Mouse (Mus musculus) B cell, adult 2 months (primary cell): ENCODE measurements around the gene March8.

Source experiments
- DNase-seq, 2 experiments: peaks; one replicate each; pipeline ENCODE4 v3.0.0; 2022

March8 gene

DNA sequence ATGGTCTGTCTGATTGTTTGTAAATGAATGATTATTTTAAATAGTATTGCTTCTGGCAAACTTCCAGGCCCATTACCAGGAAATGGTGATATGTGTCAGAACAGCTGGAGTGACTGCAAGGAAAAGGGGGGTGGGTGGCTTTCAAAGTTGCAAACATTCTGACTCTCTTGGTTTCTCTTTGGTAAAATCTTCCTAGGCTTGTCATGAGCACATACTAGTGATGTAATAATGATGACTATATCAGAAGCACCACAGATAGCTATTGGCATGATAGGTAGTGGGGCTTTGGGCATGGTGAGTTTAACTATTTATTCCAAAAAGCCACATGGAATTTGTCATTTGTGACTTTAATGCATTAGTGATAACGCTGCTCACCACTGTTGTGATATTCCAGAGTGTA, 36.3 kb downstream of the March8 start:
- DNase-seq, result no peak

DNA sequence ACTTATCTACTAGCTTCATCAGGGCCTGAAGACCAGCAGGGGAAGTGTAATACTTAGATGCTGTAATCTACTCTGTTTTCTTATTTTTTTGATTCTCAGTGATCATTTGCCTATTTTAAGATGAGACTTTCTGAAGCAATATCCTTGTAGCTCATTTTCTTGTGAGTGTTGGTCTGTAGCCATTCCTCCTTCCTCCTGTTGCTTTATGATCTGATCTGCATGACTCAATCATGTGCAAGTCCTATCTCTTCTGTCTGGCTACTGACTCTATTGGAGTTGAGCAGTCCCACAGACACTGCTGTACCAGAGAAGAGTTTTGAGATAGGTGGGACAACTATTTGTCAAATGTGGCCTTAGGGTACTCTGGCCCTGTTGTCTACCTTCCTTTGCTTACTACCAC, 36.8 kb downstream of the March8 start:
- DNase-seq, result no peak

DNA sequence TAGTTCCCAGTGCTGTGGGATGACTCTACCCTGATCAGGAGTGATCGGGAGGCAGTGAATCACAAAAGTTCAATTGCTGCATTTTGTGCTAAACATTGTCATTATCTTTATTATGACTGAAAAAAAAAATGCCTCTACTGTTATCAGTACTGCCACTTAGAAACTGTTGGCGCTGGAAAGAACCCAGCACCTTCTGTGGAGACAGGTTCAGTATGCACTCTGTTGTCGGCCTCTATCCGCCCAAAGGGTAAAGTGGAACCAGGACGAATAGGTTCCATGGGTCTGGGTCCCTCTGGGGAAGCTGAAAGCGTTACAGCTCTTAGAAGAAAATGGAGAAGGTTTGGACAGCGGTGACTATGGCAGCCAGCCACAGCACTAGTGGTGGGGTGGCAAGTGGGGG, 41.1 kb downstream of the March8 start:
- DNase-seq, result no peak

DNA sequence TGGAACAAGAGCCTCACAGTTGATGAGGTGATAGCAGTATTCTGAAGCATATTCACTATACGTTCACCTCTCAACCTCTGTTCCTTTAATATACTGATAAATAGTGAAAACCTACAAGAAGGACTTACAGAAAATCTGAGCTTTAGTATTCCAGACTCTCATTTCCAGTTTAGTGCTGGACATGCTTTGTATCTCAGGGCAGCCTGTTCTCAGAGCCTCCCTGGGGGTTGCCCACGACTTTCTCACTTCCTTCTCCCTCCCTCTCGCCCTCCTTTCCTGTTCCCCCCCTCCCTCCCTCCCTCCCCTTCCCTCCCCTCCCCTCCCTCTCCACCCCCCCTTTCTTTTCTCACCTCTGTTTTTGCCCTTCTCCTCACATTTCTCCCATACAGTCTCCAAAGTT, 42.3 kb downstream of the March8 start:
- no peak for DNase-seq

DNA sequence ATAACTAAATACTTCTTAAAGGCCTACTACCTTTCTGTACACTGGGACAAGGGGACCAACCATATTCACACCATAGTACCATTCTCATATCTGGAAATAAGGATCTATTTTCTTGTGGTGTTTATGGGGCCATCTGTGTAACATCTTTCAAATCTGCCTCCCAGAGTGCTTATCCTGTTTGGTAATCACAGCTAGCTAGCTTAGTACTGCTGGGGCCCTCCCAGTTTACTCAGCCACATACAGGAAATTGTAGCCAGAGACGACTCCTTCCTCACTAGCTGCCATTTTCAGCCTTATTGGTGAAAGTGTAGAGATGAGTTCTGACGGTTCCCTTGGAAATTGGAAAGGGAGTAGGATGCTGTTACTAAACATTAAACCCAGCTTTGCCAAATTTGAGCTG, 43.8 kb downstream of the March8 start:
- DNase-seq, result no peak

DNA sequence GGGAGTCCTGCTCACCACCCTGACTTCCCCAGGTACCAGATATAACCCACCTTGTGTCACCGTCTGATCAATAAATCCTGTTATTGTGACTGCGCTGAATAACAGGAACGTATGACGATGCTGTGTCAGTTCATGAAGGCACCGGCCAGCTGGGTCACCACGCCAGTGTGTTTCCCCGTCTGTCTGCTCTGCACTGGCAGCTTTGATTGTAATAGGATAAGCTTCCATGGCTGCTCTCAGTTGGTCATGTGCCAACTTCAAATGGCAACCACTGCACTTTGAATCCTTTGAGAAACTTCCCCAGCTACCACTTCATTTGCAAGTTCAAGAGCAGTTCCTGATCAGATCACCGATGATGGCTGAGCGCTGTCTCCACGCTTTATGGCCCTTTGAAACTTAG, 45.8 kb downstream of the March8 start:
- DNase-seq, result no peak

DNA sequence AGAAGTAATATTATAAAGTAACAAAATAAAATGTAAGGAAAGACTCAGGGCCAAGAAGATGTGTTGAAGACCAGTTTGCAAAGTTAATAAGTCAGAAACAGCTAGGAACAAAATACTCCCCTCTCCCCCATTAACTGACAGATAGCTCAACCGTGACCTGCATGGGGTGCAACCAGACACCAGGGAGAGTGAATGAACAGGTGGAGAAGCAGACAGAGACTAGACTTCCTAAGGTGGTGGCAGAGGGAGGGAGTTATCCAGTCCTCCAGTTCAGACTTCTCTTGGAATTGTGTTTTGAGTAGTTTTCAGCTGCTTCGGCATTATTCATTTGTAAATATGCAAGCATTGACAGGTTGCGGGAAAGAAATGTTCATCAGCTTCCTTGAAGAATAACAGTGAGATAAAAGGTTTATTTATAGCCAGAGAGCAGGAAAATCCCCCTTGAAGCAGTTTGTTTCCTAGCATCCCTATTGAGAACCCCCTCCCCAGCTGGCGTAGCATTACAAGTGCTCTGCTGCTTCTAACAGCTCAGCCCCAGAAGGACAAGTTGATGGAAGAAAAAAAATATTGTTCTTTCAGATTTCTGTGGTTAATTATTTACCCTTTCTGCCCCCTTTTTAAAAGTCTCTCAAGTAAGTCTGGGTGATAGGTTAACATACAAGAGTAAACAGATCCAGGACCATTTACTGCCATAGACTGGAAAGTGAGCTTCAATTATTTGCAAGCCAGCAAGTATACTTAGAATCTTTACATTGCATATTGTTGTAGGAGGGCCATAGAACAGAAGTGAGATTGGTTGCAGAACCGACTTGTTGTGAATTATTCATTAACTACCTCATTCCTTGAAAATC, 47.6 kb downstream of the March8 start:
- no peak for DNase-seq

DNA sequence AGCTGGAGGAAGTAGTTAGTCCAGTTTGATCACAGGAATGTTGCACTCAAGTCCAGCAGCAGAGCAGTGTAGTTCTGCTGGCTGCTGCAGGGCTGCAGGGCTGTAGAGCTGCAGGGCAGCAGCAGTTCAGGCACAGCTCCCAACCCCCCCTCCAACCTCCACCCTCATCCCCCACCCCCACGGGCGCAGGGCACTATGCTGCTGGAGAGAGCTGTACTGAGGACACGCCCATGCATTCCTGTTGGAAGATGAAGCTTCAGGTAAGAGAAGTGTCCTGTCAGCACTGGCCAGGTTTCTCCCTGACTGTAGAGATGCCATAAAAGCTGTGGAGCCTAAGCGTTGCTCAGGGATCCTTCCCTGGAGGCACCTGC, 48.2 kb downstream of the March8 start:
- DNase-seq, result no peak

DNA sequence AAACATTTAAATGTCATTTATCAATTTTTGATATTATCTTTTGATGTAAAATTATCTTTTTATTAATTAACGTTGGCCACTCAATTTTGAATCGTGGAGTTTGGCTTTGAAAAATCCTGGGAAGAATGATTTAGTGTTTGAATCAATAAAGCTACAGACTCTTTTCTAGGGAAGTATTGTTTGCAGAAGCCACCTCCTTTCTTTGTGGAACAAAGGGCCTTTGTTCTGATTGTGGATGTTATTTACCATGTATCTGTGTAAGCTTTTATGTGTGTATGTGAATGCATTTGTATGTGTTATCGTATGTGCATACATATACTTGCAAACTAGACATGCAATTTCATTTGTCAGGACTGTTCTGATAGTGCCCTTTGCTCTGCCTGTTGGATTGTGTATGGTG, 48.7 kb downstream of the March8 start:
- no peak for DNase-seq

DNA sequence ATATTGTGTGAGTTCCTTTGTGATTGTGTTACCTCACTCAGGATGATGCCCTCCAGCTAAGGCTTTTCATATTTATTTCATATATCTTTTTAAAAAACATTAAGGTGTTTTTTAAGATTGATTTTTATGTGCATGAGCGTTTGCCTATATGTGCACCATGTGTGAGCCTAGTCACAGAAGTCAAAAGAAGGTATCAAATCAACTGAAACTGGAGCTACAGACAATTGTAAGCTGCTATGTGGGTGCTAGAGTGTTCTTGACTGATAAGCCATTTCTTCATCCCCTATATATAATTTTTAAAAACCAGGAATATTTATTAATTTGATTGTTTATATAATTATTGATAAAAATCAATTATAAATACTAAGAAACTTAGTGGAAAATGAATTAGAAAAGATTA, 50.2 kb downstream of the March8 start:
- DNase-seq, result no peak

DNA sequence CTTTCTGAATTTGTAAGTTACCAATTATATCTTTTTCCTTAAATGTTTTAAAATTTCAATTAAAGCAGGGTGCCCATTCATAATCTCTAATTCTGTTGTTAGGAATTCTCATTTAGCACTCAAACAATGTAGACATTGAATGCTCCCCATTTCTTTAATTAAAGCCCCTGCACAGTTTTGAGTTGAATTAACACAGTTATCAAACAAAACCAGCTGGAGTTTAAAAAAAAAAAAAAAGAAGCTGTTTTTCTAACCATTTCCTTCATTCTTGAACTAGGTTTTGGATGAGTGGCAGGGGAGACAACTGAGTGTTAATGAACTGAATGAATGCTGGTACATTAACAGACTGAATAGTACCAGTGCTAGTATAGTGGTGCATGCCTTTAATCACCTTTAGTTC, 51.7 kb downstream of the March8 start:
- no peak for DNase-seq

DNA sequence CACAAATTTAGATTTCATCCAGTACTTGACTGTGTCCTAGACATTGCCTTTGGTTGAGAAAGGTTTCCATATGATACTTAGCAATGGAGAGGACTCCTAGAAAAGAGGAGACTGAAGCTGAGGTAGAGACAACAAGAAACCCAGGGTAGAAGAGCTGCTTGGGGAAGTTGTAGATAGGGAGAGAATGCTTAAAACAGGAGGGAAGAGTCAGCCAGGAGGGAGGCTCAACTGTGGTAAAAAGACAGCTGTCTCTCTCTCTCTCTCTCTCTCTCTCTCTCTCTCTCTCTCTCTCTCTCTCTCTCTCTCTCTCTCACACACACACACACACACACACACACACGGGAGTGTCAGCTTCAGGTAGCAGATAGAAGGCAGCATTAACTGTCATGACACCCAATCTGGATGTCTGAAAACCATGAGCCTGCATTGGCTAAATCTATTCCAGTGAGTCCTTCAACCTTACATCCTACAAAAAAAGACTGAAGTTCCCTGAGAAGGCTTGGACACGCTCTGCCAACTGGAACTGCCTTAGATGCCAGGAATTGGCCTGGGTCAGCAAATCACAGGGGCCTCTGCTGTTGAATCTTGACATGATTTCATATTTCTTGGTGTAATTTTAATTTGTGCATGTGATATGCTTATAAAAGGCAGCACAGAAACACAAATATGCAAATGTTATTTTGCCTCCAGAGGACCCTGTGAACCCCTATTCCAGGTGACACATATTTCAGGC, 57.3 kb downstream of the March8 start:
- DNase-seq, result no peak

DNA sequence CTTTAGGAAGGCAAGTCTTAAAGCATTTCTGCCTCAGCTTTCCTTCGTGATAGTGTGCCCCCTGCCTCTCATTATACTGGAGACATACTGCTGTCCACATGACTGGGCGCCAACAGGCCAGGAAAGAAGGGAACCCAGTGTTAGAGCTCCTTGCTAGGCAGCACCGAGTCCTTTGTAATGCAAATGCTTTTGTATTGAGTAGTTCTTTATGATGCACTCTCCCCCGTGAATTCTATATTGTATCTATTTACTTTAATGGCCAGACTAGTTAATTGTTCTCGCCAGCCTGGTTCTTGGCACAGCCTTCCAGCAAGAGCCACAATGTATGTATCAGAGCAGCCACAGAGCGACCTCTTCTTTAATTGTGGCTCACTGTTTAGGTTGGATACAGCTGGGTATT, 59.8 kb downstream of the March8 start:
- DNase-seq, result no peak

DNA sequence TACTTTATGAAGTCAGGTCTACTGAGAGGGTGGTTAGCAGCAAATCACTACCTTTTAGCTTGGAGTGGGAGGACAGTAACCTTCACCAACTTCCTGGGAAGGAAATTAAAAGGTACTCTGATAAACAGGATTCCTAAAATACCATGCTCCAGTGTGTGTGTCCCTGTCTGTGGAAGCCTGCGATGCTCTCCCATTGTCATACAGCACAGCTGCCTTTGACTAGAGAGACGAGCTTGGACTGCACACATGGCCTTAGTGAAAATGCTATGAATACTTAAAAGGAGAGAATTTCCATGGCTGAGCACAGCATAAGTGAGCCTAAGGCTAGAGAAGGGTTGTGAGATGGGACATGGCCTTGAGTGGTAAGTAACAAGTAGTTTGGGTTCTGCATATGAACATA, 60.3 kb downstream of the March8 start:
- DNase-seq, result no peak

DNA sequence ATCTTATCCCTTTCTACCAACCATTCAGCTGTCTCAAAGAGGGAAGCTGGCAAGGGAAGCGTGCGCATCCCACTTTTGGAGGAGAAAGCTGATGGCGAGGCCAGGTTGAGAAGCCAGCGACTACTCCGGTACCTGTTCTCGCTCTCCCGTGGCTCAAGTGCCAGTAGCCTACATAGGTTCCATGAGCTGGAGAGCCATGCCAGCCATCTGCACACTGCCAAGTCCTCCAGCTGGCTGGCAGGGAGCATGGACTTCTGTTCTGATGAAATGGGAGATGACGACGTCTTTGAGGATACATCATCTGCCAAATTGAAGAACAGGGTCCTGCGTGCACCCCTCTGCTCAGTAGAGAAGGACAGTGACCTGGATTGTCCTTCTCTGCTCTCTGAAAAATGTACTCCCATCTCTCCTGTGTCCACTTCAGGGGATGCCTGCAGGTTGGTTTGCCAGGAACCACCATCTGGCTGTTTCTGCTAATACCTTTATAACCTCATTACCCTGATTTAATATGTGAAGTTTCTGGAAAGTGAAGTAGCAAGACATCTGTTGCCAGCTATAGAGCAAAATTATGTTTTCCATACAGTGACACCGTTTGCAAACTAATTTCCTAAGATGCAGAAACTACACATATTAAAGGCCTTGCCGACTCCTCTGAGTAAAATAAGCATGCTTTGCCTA, 64.1 kb downstream of the March8 start:
- no peak for DNase-seq

DNA sequence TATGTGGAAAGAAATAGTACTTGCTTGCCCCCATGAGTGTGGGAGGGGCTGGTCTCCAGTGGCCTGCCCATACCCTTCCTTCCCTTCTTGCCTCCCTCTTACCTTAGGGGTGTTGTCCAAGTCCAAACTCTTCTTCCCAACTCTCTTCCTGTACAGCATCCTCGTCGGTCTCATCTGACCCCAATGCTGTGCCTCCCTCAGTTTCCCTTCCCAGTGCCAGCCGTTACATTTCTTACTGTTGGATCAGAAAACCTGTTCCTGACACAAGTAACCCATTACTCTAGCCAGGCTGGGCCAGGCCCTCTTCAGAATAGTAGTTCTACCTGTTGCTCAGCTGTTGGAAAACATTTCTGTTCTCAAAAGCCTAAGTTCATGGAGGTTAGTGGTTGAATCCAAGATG, 64.6 kb downstream of the March8 start:
- no peak for DNase-seq

DNA sequence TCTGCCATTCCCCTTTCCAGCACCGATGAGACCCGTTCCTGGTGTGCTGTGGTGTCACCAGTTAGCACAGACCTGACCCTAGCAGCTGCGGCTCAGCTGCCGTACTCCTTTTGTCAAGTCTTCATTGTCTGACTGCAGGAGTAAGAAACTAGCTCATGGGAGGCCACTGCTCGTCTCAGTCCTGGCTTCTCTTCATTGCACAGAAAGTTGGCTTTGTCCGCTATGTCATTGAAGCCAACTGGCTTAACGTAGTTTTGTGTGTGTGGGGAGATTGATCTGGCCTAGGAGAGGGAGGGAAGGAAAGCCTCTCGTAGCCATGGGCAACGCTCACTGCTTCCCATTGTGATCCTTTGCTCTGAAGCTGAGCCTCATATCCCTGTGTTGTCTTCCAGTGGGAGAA, 67.4 kb downstream of the March8 start:
- no peak for DNase-seq

DNA sequence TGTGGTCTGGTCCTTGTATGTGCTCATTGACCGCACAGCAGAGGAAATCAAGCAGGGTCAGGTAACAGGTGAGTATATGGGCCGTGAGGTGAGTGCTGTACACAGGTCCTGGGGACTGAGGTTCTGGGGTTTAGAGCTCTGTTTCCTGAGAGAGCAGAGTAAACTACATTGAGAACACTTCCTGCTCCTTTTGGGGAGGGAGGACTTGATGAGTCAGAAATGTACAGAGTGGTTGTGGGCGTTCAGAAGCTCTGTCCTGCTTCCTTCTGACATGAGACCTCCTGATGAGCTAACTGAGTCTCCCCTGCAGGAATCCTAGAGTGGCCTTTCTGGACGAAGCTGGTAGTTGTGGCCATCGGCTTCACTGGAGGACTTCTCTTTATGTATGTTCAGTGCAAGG, 67.9 kb downstream of the March8 start:
- DNase-seq, result no peak

DNA sequence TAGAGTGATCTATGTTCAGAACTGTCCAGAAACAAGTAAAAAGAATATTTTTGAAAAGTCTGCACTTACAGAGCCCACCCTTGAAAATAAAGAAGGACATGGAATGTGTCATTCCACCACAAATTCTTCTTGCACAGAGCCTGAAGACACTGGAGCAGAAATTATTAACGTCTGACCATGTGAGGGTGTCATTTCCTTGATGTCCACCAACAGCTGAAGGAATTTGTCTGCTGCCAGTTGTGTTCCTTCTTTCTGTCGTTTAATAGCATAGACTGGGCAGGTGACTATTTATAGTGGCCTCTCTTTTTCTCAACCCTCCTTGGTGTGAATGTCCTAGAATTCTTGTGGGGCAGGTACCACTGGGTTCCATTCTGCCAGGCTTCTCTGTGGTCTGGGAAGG, 68.3 kb downstream of the March8 start:
- no peak for DNase-seq

DNA sequence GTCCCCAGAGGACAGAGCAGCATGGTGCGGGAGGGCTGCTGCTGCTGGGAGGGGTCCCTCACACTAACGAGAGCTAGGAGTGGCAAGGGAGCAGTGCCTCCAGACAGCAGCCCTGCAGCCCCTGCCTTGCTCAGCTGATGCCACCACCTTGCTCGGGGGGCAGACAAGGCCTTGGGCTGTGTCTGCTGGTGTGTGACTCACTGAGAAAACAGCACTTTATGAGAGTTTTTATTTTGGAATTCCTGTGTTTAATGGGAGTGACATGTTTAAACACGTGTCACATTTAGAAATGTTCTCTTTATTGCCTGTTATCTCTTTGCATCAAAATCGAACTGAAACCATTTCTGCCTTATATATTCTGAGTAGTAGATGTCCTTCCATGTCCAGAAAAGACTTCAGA, 68.9 kb downstream of the March8 start:
- no peak for DNase-seq

DNA sequence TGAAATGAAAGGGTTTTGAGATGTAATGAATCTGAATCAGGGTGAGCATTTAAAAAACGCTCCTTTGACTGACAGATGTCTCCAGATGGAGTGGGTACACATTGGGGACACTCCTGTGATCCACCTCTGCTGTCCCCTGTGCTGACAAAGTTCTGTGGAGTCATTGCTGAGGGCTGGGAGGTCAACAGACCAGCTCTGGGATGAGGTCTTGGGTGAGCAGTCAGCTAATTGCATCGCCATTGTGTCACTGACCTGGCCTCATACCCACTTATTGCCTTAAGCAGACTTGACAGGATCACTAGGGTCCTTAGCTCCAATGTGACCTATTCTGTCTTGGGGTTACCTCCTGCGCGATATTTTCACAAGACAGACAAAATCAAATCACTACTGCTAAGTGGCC, 69.4 kb downstream of the March8 start:
- DNase-seq, result no peak

DNA sequence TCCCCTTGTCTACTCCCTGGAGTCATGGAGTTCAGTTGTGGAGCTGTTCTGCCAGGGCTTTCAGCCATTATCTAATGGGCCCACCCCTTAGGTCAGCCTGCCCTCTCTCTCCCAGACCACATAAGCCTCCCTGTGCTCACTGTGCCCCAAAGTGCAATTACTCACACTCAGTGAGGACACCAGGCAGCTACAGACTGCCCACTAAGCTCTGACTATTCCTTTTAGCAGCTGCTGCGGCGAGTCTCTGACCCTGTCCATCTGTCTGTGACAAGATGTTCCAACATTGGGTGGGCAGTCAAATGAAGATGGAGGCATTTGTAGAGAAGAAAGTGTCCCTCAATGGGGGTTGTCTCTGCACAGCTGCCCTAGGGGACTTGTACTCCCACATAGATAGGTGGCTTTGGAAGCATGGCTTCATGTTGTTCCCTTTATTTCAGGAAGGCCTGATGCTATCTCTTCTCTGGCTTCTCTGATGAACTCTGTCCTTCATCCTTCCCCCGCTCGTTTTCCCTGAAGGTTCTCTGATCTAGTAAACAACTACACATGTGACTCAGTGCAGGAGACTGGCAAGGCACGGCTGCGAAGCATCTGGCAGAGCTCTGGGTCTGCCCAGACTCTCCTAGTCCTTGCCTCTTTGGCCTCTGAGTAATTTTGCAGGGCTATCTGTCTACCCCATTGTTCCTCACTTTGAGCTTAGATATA, 70.3 kb downstream of the March8 start:
- no peak for DNase-seq

DNA sequence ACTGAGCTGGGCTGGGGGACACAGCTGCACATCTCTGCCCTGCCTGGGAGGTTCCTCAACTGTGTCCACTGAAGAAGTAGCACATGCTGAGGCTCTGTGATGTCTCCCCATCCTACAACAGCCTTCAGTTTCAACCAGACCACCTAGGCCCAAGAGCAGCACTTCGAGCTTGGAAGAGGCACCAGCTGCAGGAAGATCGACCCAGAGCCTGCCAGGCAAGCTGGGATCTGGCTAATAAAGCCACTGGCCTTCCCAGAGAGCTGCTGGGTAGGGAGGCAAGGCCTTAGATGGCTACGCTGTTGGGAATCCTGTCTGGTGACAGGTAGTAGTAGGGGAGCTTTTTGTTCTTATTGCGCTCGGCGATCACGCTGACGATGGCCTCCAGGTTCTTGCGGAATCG, 72.6 kb downstream of the March8 start:
- no peak for DNase-seq

DNA sequence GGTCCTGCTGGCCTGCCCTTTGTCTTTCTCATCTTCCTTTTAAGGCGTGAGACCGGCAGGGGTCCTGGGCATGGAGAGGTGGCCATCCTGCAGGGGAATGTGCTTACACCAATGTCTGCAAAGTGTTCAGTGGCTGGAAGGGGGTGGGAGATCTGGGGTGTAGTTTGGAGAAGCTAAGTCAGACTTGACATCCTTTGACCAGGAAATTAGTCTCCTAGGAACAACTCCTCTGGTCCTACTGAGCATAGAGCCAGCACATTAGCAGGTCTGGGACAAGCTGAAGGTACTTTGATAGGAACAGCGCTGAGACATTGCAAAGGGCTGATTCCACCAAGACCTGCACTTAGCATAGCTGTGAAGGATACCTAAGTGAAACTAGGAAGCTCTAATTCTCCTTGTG, 73.9 kb downstream of the March8 start:
- no peak for DNase-seq
